Comparison of ENCODE assay signal across 14 mouse cellular contexts in the genomic region with DNA sequence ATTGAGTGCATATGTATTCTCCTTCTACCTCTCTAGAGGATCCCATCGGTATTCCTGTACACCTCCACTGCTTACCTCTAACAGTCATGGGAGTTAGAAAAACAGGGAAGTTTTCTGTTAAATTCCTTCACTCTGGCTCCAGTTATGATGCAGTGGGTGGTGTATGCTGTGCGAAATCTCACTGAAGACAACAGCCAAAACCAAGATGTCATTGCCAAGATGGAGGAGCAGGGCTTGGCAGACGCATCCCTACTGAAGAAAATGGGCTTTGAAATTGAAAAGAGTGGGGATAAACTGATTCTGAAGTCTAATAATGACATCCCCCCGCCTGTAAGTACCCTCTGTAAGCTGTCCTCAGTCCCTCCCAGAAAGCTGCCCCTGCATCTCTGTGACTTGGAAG. TPM values are rescaled to one million over a fixed set of nuclear protein-coding genes. Genes with fewer than 3 reads are reported as not detected.
DNase-seq lines count a peak whose midpoint lies in the region; ATAC-seq lines count a peak whose summit lies in the region.
"Had no signal": no experiment of that assay in that cellular context is flagged by ENCODE, and none has a peak within 500 bp of the region (broad histone marks: within the 10 kb centered on the region; RNA-seq: fewer than 3 reads in every experiment).

No protein-coding gene starts in this region.

- no peaks in the 10 kb centered on the region for H3K9me3 ChIP-seq in heart, embryonic 11.5 days (replicated peaks; ENCODE audit: control insufficient read depth, low read length)
- no peaks in the 10 kb centered on the region for H3K9me3 ChIP-seq in forebrain, embryonic 13.5 days (replicated peaks)
- no peaks in the 10 kb centered on the region for H3K9me3 ChIP-seq in midbrain, embryonic 11.5 days (ENCODE audit: control insufficient read depth, low read length)
- H3K9me3 ChIP-seq: megakaryocyte, embryonic 14.5 days had no signal

- H3K4me3 ChIP-seq in heart, embryonic 11.5 days (ENCODE audit: low read depth, low read length) = no peak overlapping the region
- no peak overlapping the region for H3K4me3 ChIP-seq in forebrain, embryonic 13.5 days
- H3K4me3 ChIP-seq in midbrain, embryonic 11.5 days (ENCODE audit: low read depth, low read length) = no peak overlapping the region

- peak; percentile 91 for DNase-seq in heart, adult 11 months
- peak; percentile 83 for DNase-seq in brain, adult 2 months (ENCODE audit: low read depth, low spot score)
- DNase-seq in midbrain, embryonic 11.5 days (ENCODE audit: low spot score, missing footprints) = peak; percentile 87
- no peak for DNase-seq in embryo, embryonic 11 days
- no peak for DNase-seq in urinary bladder, adult 2 months (ENCODE audit: low spot score)
- DNase-seq in retina, embryonic 14.5 days (ENCODE audit: low spot score) = no peak
- DNase-seq: adrenal gland, postnatal 10 days; kidney, adult 8-10 months had no signal

- H3K27ac ChIP-seq in heart, embryonic 11.5 days (ENCODE audit: low read depth, low read length) = no peak overlapping the region
- H3K27ac ChIP-seq in forebrain, embryonic 13.5 days = peak overlapping the region; percentile 86
- peak overlapping the region; percentile 55 for H3K27ac ChIP-seq in midbrain, embryonic 11.5 days (ENCODE audit: low read depth, low read length)

- H3K4me2 ChIP-seq in heart, embryonic 11.5 days = no peak overlapping the region
- H3K4me2 ChIP-seq in forebrain, embryonic 13.5 days = peak overlapping the region; percentile 6
- peak overlapping the region; percentile 3; the same call in 1 of the 2 replicates for H3K4me2 ChIP-seq in midbrain, embryonic 11.5 days

- peaks cover 21% of the 10 kb centered on the region for H3K36me3 ChIP-seq in heart, embryonic 11.5 days (ENCODE audit: control insufficient read depth, insufficient read depth, low read length)
- peaks cover 20% of the 10 kb centered on the region for H3K36me3 ChIP-seq in forebrain, embryonic 13.5 days (ENCODE audit: poor library complexity, severe bottlenecking)
- H3K36me3 ChIP-seq in midbrain, embryonic 11.5 days (ENCODE audit: control insufficient read depth, insufficient read depth, low read length) = no peaks in the 10 kb centered on the region; the same call in 1 of the 2 replicates

- H3K9ac ChIP-seq in heart, embryonic 11.5 days (ENCODE audit: low read depth, low read length) = no peak overlapping the region
- H3K9ac ChIP-seq in forebrain, embryonic 13.5 days = no peak overlapping the region
- no peak overlapping the region for H3K9ac ChIP-seq in midbrain, embryonic 11.5 days (ENCODE audit: low read length)

- peaks cover 6% of the 10 kb centered on the region; the same call in 1 of the 2 replicates for H3K27me3 ChIP-seq in heart, embryonic 11.5 days (ENCODE audit: control insufficient read depth, insufficient read depth, low read length)
- peaks cover 13% of the 10 kb centered on the region for H3K27me3 ChIP-seq in forebrain, embryonic 13.5 days
- peaks cover 15% of the 10 kb centered on the region for H3K27me3 ChIP-seq in midbrain, embryonic 11.5 days (ENCODE audit: control insufficient read depth, insufficient read depth, low read length)
- H3K27me3 ChIP-seq: megakaryocyte, embryonic 14.5 days had no signal

- H3K4me1 ChIP-seq in heart, embryonic 11.5 days (ENCODE audit: control insufficient read depth, insufficient read depth, low read length) = peaks cover 16% of the 10 kb centered on the region
- peaks cover 98% of the 10 kb centered on the region for H3K4me1 ChIP-seq in forebrain, embryonic 13.5 days
- peaks cover 89% of the 10 kb centered on the region for H3K4me1 ChIP-seq in midbrain, embryonic 11.5 days (ENCODE audit: control insufficient read depth, insufficient read depth, low read length)

- ATAC-seq in heart, embryonic 11.5 days (replicated peaks; ENCODE audit: insufficient number of reproducible peaks, low FRiP score, low TSS enrichment) = no peak
- no peak for ATAC-seq in forebrain, embryonic 13.5 days
- no peak for ATAC-seq in midbrain, embryonic 11.5 days (ENCODE audit: low FRiP score)

- WGBS in heart, embryonic 11.5 days (ENCODE audit: insufficient replicate concordance) = 82% methylated on average over 4 of the region's 4 CpGs
- 34% methylated on average over 4 of the region's 4 CpGs for WGBS in forebrain, embryonic 13.5 days
- 46% methylated on average over 4 of the region's 4 CpGs for WGBS in midbrain, embryonic 11.5 days

RNA-seq across cellular contexts. Expression of gene 7530416G11Rik, which starts 40.9 kb away (rescaled TPM):
- polyA plus RNA-seq in heart, embryonic 11.5 days (2014; fragmentation: Nextera tagmentation; extraction: Ambion mirVana) = not detected in 2 replicates
- polyA plus RNA-seq in forebrain, embryonic 13.5 days (2015; fragmentation: Nextera tagmentation; extraction: Ambion mirVana) = not detected in 2 replicates
- not detected in 2 replicates for polyA plus RNA-seq in midbrain, embryonic 11.5 days (2014; fragmentation: Nextera tagmentation; extraction: Ambion mirVana)
- polyA plus RNA-seq in urinary bladder, adult 2 months (2012; rRNA removed) = not detected in 2 replicates
- polyA plus RNA-seq: heart, embryonic 14.5 days; liver, adult 2 months; stomach, embryonic 14.5 days had no signal

Comparison
In these comparisons a context has a peak if more than half of its experiments do, and no peak if none do; other contexts are left out.
1. DNase-seq: peak in heart, adult 11 months (single experiment), brain, adult 2 months (single experiment) and midbrain, embryonic 11.5 days (single experiment); none in embryo, embryonic 11 days (single experiment), urinary bladder, adult 2 months (single experiment) and retina, embryonic 14.5 days (single experiment).